Mouse (Mus musculus) retina, embryonic 14.5 days (tissue): Measurements from ENCODE around the gene Srgap3.

Experiments
- DNase-seq: peaks from one replicate; pipeline ENCODE4 v3.0.0-alpha.2; 2015; ENCODE audit warnings: low spot score

Gene Srgap3

DNA sequence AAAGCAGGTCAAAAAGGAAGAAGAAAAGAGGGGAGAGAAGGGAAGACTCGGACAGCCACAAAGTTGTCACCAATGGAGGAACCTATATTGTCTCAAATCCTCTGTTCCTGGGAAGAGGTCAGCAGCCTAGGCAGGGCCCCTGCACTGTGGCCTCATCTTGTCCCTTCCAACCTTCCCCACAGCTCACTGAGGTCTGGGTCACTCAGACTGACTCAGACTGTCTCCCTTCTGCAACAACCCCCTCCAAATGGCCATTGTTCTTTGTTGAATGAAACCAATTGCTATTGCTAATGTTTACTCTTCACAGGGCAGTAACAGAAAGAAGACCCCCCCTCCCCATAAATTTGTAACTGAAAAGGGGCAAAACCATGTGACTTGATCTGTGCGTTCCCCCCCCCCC lies 2.2 kb upstream of the Srgap3 start:
- no peak for DNase-seq

GRCm38 (mm10) chr6:112948416-112948815 lies 1.4 kb upstream of the Srgap3 start:
- no peak for DNase-seq

DNA sequence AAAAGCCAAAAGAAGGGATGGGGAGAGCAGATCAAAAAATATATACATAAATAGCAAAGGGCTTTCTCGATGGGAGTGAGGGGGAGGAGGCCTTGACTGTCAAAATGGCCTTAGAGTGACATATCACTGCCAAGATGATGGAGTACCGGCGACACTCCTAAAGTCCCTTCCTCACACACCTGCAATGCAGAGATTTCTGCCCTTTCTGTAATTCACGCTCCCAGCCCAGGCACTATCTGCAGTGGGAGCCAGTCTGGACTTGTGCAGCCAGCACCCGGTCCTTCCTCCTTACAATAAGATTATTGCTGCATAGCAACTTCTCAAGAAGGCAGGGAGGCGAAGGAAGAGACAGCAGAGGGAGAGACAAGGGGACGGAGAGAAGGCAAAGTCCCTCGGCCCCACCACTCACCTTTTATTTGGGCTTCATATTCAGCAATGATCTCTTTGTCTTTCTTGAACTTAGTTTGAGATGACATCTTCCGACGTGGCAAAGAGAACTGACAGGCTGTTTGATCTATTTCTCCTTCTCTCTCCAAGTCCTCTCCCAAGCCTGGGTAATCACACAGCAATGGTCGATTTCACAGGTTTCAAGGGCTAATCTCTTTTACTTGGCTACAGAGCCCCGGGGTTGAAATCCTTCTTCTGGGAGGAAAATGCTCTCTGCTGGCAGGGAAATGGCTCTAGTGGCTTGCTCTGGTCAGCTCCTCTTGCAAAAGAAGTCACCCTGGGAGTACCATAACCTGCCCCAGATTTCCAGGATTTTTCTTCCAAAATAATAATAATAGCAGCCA lies 850 bp downstream of the Srgap3 start:
- no peak for DNase-seq

- no peak for DNase-seq
These were observed 1.8 kb downstream of the Srgap3 start for GRCm38 (mm10) chr6:112945181-112945751.

GRCm38 (mm10) chr6:112943596-112944245 lies 3.3 kb downstream of the Srgap3 start:
- DNase-seq, result peak; percentile 43

- DNase-seq, result no peak
These were observed 7.8 kb downstream of the Srgap3 start for GRCm38 (mm10) chr6:112939281-112939680.

GRCm38 (mm10) chr6:112937791-112938190 lies 9.3 kb downstream of the Srgap3 start:
- DNase-seq, result no peak

- no peak for DNase-seq
These were observed 12.6 kb downstream of the Srgap3 start for GRCm38 (mm10) chr6:112934501-112934900.

DNA sequence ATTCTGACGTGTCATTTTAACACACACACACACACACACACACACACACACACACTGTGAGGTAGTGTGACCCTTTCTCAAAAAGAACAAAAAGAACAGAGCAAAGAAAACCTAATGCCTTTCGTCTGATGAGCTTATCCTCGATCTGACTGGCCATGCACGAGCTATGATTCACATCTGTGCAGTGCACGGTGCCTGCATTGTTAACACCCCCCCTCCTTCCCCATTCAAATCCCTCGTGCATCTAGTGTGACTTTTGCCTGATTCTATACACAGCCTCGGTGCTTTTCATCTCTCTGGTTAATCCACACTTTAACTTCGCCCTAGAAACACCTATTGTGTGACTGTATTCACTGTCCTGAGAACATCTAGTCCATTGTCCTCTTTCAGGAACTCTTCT lies 14.5 kb downstream of the Srgap3 start:
- DNase-seq, result no peak

GRCm38 (mm10) chr6:112930011-112930451 lies 17.0 kb downstream of the Srgap3 start:
- peak; percentile 68 for DNase-seq

DNA sequence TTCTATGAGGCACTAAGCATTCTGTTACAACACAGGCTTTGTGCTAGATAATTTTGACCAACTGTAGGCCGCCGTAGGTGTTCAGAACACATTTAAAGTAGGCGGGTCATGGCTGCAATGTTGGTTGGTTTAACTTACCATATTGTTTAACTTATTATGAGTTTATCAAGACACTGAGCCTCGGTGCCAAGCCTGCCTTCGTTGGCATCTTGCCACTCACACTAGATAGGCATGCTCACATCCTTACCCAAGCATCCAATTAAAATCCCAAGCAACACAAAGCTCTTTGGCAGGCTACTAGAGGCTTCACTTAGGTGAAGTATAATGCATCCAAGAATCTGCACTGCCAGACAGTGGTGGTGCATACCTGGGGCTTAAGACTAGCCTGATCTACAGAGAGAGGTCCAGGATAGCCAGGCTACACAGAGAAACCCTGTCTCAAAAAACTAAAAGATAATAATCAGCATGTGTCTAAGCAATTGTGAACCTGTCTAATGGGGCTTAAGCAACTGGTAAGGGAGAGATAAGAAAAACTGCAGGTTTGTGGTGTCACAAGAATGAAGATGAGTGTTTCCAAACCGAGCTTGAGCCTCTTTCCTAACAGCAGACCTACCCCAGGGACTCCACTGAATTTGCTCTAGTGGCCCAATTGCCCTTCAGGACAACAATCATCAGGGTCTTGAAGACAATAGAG lies 17.6 kb downstream of the Srgap3 start:
- DNase-seq, result no peak

GRCm38 (mm10) chr6:112928841-112929240 lies 18.2 kb downstream of the Srgap3 start:
- no peak for DNase-seq

DNA sequence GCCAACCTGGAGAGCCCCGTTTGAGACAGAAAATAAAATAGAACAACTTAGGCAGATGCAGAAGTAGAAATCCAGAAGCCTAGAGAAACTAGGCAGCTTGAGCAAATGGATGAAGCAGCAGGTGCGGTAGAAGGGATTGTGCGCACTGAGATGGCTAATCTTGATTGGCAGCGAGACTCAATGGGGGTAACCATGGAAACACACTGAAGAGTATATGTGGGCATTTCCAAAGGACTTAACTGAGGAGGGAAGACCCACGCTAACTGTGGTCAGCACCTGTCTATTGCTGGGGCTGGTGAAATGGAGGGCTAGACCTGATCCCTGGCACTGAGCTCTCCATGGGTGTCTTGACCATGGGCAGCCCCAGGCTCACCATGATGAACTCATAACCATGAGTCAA lies 19.7 kb downstream of the Srgap3 start:
- DNase-seq, result peak; percentile 63

GRCm38 (mm10) chr6:112926011-112926410 lies 21.1 kb downstream of the Srgap3 start:
- no peak for DNase-seq

DNA sequence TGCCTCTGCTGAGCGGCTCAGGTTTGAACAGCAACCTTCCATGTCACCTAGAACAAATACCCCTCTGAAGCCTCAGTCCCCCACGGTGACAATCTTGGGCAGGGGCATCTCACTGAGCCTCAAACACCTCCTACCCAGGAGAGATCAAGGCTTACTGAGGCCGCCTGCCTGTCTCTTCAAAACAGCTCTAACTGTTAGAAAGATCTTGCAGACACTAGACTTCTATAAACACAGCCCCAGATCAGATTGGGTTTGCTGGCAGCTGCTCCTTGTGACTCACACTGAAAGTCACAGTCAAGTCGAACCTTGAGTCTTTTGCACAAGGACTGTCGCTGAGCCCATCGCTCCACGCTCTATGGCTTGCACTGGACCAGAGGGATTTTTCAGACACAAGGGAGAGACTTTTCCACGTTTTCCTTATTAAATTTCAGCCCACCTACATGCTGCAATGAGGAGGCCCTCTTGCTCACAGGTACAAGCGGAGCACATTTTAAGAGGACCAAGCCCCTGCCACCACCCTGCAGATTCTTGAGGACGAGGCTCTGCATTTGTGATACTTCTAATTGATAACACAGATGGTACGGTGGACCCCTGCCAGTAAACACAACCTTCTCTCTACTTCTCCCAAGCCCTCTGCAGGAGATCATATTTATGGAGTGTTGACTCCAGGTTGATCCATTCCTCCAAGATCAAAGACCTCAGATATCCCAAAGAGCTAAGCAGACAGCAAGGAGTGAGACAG lies 21.7 kb downstream of the Srgap3 start:
- DNase-seq, result no peak

DNA sequence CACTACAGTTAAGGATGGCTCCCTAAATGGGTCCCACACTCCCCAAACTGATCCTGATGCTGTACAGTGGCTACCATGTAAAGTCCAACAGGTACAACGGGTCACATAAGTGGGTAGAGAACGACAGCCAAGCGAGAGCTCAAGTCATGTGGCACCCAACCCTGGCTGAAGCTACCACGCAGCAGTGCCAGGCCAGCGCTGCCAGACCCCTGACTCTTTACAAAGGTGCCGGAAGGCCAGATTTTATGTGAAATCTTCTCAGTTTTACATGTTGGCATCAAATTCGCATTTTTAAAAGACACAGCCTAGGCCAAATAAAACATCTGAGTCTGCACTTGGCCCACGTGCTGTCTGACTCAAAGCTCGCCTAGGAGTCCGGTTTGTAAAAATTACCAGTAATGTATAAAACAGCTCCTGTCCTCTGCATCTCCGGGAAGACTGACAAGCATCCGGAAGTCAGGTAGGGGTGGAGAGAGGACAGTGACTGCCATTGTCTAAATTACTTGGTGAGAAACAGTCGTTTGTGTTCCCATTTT lies 22.4 kb downstream of the Srgap3 start:
- DNase-seq, result no peak

GRCm38 (mm10) chr6:112920619-112921195 lies 26.4 kb downstream of the Srgap3 start:
- DNase-seq, result no peak

- DNase-seq, result no peak
These were observed 29.3 kb downstream of the Srgap3 start for GRCm38 (mm10) chr6:112917717-112918116.

DNA sequence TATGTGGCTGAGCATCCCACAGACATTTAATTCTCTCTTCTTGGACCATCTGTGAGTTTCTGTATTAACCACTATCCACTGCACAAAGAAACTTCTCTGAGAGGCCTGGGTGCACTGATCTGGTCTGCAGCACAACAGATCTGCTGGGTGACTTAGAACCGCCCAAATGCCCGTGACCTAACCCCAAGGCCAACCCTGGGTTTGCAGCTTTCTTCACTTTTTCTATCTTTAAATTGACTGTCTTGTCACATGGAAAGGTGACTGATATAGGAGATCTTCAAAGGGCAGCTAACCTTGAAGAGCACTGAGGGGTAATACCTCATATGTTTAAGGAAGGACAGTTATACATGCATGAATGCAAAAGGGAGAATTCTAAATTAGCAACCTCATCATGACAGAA lies 30.8 kb downstream of the Srgap3 start:
- DNase-seq, result no peak

DNA sequence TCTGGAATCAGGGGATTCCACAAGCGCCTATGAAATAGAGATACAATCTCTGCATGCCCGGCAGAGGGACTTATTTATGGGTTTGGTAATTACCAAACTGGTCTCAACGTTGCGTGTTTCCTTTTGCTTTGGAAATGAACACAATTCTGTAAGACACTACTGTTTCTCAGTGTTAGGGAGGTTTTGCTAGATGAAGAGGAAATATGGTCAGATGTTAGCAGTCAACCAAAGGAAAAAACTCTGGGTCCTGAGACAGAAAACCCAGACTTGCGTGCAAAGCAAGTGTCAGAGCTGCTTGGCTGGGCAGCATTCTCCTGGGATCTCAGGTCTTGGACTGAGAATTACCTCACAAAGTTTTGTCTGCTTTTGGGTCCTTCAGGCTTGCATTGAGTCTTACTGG lies 34.5 kb downstream of the Srgap3 start:
- no peak for DNase-seq

GRCm38 (mm10) chr6:112909711-112910110 lies 37.4 kb downstream of the Srgap3 start:
- DNase-seq, result no peak
